Mouse (Mus musculus) spleen, adult 18-20 months (tissue): ENCODE results near the gene Sox21.

ENCODE experiments used
- DNase-seq, 2 experiments: peaks; one replicate each; pipeline ENCODE4 v3.0.0; 2022; ENCODE audit warnings: mixed read lengths in 2 of 2

Gene Sox21

DNA sequence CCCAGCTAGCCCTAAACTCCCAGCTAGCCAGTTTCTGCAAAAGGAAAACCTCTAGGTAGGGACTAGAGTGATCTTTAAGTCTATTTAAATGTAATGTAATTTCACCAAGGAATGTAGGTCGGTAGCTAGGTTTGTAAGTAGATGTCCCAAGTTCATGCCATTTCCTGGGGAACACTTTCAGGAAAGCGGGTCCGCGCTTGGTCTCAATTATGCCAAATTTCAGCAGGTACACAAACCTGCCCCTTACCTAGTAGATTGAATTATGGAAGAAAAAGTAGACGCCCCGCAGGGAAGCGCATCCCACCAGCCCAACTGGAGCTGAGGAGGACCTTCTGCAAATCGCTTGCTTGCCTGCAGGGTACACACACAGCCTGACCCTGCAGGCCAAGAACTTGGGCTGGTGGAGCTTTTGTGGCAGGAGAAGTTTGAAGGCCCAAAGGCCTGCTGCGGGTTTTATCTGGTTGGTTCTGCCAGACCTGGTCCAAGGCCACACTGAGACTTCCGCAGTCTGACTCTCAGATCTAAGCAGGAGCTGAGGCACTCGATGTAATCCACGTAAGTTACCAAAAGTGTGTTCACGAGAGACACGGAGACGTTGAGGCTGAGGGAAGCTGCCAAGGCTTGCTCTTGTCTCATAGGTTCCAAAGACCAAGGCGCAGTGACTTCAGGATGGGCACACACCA is 11.6 kb downstream of the Sox21 start:
- DNase-seq, result no peak

DNA sequence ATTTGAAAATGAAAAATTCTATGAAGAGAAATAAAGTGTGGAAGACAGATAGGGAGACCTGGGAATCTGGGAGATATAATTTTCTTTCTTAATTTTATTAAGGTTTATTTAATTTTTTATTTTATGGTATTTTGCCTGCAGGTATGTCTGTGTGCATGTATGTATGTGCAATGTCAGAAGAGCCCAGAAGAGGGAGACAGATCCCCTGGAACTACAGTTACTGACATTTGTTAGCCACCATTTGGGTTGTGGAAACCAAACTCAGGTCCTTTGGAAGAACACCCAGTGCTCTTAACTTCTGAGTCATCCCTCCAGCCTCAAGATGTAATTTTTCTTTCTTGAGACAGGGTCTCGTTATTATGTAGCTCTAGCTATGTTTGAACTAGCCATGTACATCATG is 15.9 kb downstream of the Sox21 start:
- no peak for DNase-seq

DNA sequence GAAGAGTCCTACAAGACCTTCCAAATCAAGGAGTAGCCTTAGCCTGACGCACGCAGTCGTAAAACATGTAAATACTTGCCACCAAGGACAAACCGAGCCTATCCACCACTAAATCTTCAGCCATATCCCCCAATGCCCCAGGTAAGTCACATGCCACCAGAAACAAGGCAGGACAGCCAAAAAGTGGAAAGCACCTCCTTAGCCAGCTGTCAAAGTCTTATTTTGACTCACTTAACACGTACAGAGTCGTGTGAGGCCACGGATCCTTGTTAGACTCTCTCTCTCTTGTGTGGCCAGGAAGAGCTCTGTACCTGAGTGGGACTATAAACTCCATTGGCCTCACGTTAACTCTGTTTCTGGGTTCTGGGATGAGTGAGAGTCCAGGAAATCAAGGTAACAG is 20.0 kb downstream of the Sox21 start:
- DNase-seq, result no peak

DNA sequence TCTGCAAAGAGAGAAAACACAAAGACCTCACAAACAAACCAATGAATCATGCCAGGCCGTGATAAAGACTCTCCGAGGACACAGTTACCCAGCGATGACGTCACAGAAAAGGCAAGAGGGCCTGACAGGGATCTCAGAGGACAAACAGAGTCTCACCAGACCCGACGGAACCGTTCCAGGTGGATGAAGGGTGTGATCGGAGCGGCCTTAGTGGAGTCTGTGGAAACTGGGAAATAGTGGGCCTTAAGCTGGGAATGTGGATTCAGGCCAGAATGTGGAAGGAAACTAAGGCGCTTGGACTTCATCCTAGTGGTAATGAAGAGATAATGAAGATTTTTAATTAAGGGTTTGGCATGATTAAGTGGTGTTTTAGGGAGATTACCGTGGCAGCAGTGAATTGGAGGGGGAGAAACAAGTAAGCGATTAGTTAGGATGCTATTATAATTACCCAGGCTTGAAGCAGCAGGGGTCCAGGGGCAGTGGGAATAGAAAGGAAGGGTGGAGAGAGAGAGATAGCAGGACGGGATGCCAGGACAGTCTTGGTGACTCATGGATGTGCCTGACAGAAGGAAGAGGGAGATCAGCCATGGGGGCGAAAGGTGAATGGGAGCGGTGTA is 24.5 kb downstream of the Sox21 start:
- no peak for DNase-seq

DNA sequence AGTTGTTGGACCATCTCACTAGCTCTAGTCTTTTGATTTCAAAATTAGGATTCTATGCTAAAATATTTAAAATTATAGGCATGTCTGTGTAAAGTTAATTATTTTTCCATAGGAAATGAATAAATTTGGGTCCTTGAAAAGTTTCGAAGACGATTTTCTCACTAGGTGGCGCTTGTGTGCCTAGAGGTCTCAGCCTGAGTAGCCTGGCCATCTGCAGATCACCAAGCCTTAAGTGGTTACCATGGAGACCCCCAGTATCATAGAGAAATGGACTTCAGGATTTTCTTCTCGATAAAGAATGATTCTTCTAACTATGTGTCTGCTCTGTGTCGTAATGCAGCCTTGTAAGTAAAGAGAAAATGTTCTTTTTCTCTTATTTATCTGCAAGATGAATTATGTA is 27.2 kb downstream of the Sox21 start:
- DNase-seq, result no peak

DNA sequence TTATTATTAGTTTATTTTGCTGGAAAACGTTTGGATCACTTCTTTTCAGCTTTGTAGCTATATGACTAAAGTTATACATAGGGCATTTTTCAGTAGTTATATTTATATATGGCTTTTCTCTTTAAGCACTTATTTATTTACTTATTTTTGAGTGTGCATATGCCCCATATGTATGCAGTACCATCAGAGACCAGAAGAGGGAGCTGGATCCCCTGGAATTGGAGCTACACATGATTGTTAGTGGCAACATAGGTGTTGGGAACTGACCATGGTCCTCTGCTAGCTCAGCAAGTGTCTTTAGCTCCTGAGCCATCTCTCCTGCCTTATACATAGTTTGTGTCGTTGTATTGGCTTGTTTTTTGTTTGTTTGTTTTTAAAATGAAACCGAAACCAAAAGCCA is 29.5 kb downstream of the Sox21 start:
- no peak for DNase-seq

DNA sequence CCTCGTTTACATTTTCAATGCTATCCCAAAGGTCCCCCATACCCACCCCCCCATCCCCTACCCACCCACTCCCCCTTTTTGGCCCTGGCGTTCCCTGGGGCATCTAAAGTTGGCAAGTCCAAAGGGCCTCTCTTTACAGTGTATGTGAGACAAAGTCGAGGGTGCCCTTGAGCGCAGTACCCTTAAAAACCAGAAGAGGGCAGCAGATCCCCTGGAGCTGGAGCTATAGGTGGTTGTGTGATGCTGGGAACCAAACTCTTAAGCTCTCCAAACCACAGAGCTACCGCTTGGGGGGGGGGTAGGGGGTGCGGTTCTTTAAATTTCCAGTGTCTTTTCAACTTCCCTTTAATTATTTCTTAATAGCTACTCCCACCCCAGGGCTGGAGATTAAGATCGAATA is 33.8 kb downstream of the Sox21 start:
- DNase-seq, result peak in 1 of 2 experiments; percentile 21

DNA sequence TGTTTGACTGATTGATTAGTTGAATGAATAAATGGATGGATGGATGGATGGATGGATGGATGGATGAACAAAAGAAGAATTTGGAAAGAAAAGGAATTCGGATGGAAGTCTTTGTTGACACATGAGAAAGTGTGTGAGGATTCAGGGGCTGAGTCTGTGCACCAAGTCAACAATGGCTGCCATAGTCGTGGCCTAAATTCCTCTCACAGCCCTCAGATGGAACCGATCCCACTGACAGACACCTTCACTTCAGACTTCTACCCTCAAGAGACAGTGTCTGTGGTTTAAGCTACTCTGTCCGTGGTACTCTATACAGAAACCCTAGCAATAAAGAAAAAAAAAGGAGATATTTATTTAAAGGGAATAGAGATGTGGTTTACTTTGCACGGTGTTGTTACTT is 34.8 kb downstream of the Sox21 start:
- no peak for DNase-seq

DNA sequence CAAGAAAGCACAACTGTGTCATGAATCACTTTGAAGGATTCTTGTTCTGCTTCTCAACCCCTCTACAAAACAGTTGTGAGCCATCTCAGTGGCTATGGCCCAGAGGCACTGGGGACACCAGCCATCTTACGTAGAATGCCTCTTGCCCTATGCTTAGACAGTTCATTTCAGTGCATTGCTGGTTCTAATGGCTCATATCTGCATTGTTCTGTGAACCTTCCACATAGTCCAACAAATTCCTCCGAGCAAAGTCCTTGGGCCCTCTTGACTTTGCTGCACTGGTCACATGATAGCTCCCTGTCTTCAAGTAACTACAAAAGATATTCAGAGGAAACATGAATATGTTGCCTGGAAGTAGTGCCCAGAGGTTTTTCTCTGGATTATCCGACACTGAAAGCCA is 36.1 kb downstream of the Sox21 start:
- no peak for DNase-seq

DNA sequence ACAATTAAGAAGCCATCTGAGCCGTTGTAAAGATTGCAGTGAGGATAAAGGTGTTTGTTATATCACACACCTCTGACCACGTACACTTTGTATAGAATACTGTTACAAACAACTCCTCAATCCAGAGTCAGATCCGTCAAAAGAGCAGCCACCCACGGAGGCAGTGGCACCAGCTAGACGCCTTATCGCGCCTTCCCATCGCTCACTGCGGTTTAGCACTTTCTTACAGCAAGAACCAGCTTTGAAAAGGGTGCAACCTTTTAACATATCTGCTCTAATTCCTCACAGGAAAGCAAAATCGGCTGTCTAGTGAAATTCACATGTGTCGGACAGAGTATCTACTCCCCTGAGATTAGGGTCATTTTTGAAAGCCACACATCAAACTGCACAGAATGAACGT is 39.8 kb downstream of the Sox21 start:
- DNase-seq, result no peak

DNA sequence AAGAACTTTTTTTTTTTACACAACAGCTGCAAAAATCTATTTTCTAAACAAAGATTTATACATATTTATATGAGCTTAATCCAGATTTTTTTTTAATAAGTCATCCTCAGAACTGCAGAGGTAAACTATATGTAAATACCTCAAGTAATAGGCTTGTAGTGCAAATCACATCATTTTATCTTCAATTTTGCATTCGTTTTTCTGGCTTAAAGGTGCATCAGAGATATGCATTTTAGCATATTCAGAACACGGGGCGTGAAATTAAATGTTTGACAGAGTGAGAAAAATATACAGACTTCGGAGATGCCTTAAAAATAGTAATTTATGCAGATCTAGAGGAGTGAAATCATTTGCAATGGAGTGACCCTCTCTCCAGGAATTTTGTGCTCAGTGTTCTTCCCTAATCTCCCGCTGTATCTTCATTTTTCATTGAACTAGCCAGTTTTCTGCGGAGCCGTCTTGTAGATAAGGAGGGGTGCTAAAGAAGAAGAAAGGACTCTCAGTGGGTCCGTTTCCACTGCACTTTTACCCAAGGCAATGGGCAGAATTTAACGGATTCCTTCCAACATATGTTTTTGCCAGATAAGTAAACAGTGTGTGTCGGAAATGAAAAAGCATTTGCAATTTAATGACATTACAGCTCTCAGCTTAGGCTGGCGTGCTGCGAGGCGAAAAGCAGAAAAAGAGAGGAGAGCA is 42.5 kb downstream of the Sox21 start:
- no peak for DNase-seq

DNA sequence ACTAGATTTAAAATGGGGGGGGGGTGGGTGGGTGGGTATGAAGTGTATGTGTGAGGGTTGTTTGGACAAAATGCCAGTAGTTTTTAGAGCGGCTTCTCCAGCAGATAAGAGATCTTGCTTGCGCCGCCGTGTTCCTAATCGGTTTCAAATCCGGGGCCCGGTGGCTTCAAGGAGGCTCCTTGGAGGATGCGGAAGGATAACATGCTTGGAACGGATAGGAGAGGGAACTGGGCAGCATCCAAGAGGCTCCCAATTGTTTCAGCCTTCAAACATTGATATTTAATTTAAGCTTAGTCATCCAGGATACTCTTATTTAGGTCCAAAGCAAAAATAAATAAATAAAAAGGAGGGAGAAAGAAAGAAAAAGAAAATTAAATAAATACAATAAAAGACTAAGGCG is 43.2 kb downstream of the Sox21 start:
- DNase-seq, result no peak

DNA sequence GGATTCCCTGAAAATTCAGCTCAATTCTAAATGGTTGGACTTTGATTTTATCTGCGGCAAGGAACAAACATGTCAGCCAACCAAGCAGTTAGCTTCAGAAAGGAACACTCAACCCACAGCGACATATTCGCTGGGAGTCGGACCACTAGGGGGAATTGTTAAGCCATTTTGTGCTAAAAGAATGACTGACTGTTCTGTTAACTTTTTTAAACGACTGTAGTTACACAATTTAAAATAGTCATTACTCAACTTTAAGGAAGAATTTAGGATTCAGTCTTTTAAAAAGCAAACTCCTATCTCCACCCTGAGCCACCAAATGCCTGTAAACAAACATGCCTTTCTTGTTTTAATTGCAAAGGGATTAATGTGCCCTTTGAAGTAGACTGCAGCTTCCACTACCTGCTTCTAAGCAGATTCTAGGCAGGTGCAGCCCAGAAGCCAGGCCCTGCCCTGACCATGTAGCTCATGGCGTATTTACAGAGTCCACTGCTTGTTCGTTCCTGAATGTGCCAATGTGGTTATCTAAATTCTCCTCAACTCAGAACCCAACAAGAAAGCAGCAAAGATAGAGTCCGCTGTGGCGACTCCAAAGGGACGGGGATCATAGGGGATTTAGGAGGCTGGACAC is 43.7 kb downstream of the Sox21 start:
- no peak for DNase-seq

DNA sequence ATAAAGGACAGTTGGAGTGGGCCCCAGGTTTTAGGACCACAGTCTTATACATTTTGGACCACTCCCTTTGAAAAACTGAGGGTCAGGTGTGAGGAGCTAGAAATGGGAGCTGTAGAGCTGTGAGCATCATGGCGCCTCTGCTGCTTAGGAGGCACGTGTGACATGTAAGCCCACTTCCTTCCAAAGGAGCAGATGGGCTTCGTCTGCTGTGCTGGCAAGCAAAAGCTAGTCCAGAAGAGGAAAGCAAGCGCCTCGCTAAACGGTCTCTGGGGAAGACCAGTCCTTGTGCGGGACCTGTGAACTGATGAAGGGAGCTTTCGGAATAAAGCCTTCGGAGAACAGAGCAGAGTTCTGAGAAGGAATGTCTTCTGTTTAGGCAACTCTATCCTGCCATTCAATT is 45.4 kb downstream of the Sox21 start:
- DNase-seq, result no peak
